Mouse (Mus musculus) myocyte (in vitro differentiated cells): ENCODE data around the gene Prrg3.

Source experiments
- E2F4 ChIP-seq: IDR thresholded peaks from one replicate; pipeline ENCODE4 v1.6.1; 2011; ENCODE audit warnings: mild to moderate bottlenecking, control low read depth, moderate library complexity; ENCODE audit not compliant: insufficient read depth
- POLR2A ChIP-seq: IDR thresholded peaks from one replicate; pipeline ENCODE4 v1.6.1; 2011; ENCODE audit warnings: low read depth, mild to moderate bottlenecking, control low read depth, moderate library complexity; ENCODE audit not compliant: insufficient read length

GRCm38 (mm10) chrX:71968816-71969215 is 6.4 kb downstream of the Prrg3 start:
- TF ChIP-seq POLR2A, result no peak
- TF ChIP-seq E2F4, result no peak
